Mouse (Mus musculus) bone marrow, adult 2 months (tissue): ENCODE results near the gene March9. TPM values are rescaled to one million over a fixed set of nuclear protein-coding genes. Genes with fewer than 3 reads are reported as not detected.

Experiments used
- H3K27ac ChIP-seq: fragments of 200-500 bp; 2 replicates; pipeline ENCODE4 v1.5.1; 2012; ENCODE audit warnings: low read depth, mild to moderate bottlenecking, control low read depth, inconsistent platforms, low read length; ENCODE audit not compliant: control insufficient read depth, poor library complexity, insufficient read depth
- H3K4me1 ChIP-seq: fragments of 200-500 bp; 2 replicates; pipeline ENCODE4 v1.6.1; 2011; ENCODE audit warnings: low read length; ENCODE audit not compliant: control insufficient read depth, insufficient read depth
- H3K4me3 ChIP-seq: fragments of 200-500 bp; replicated peaks from 2 replicates; pipeline ENCODE3; 2011; ENCODE audit warnings: mild to moderate bottlenecking, low read depth, low read length, control low read depth; ENCODE audit not compliant: control insufficient read depth
- CTCF ChIP-seq: fragments of 200-500 bp; IDR thresholded peaks from 2 replicates; pipeline ENCODE4 v1.5.1; 2011; ENCODE audit warnings: low read length, control low read depth; ENCODE audit not compliant: control insufficient read depth, insufficient read depth
- POLR2A ChIP-seq: fragments of 200-500 bp; IDR thresholded peaks from 2 replicates; pipeline ENCODE4 v1.6.1; 2011; ENCODE audit warnings: low read depth, mild to moderate bottlenecking, control low read depth, low read length, borderline replicate concordance; ENCODE audit not compliant: control insufficient read depth
- WGBS: fragments of 180-500 bp; shearing (Covaris S2); methylation state at CpG from one replicate; pipeline ENCODE4 v1.1.7; 2018; 5-methylcytosine and 5-hydroxymethylcytosine counted together
- polyA plus RNA-seq: library from polyadenylated mRNA; stranded (reverse); fragments of >200 nt; gene quantifications from 2 replicates; pipeline ENCODE4 v1.2.4, GENCODE M21; 2011; ENCODE audit warnings: low replicate concordance; ENCODE audit not compliant: missing spikeins, insufficient read depth, insufficient read length

The March9 gene
- polyA plus RNA-seq, 1 experiment = 1.6 TPM

DNA sequence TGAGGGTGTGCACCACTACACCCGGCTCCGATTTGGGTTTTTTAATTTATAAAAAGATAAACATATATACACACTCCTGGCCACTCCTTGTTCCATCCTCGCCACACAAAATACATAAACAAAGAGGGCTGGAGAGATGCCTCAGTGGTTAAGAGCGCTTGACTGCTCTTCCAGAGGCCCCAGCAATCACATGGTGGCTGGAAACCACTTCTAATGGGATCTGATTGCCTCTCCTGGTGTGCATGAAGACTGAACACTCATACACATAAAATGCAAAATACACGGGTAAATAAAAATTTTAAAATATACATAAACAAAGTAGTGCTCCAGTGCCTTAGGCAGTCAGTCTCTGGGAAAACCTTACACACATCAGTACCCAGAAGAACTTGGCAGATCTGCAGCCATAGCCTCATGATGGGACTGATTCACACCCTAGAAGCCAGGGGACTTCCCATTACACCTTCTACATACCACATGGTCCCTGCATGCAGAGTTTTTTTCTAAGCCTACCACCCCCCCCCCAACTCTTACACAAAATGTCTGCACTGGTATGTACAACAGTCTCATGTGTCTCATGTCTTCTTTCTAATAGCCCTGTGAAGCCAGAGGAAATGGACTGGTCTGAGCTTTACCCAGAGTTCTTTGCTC lies 17.4 kb downstream of the March9 start:
- Histone ChIP-seq H3K4me3 (peak overlapping the region; percentile 82), H3K4me1 (peaks cover 1% of the 10 kb centered on the region; the same call in 1 of the 2 replicates), H3K27ac (no peak overlapping the region)
- 14% methylated on average over 5 of the region's 5 CpGs for WGBS
- TF ChIP-seq CTCF = no peak
- no peak for TF ChIP-seq POLR2A

DNA sequence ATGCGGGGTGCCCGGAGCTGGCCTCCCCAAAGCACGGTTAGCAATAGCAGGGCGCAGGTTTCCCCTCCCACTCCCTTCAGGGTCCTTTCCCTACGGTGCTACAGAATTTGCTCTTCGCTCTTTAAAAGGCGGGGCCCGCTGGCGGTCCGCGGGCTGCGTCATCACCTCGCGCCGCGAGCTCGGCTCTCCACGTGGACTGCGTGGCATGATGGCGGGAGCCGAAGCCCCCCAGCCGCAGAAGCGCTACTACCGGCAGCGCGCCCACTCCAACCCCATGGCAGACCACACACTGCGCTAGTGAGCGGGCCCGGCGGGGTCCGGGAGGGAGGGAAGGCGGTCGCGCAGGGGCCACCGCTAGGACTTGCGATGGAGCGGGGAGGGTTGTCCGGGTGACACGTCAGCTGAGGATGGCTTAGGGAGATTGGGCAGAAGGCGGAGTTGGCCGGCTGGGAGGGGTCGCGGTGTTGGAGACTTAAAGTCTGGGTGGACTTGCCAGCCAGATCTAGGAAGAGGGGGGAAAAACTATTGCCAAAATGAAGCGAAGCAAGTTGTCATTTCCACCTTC lies 18.1 kb downstream of the March9 start:
- Histone ChIP-seq H3K4me1 (peaks cover 1% of the 10 kb centered on the region; the same call in 1 of the 2 replicates), H3K27ac (peak overlapping the region; percentile 48; the same call in 1 of the 2 replicates), H3K4me3 (peak overlapping the region; percentile 82)
- no peak; the same call in 1 of the 2 replicates for TF ChIP-seq POLR2A
- TF ChIP-seq CTCF = no peak
- 1% methylated on average over 44 of the region's 44 CpGs for WGBS

DNA sequence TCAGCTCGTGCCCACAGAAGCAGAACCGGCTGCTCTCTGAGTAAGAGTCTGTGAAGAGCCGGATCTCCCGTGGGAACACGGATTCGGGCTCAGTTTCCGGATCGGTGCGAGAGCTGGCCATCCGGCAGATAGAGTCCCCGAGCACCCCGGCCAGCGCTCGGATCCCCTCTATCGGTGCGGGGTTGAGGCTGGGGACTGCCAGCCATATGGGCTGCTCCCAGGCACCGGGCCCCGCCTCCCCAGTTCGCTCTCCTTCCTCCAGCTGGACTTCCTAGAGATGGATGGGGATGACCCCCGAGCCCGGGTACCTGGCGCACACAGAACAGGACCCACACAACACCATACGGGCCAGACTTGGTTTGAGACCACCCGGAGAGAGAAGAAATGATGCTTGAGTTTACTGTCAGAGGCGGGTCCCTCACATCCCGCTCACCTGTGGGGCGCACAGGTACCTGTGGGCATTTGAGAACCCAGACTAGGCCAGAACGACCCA lies 18.7 kb downstream of the March9 start, which contains the start of the genes Mettl1 and Eef1akmt3:
Gene Mettl1 (plus strand): TSS at position 141 of the 493 bp plus-strand sequence.
Gene Eef1akmt3 (minus strand): TSS at position 240 of the 493 bp plus-strand sequence.
- under 1% methylated on average over 28 of the region's 28 CpGs for WGBS
- Histone ChIP-seq H3K4me3 (peak within 1 kb of the TSS; percentile 82), H3K27ac (peak within 1 kb of the TSS; percentile 48; the same call in 1 of the 2 replicates), H3K4me1 (peaks cover 1% of the 10 kb centered on the region; the same call in 1 of the 2 replicates)
- TF ChIP-seq POLR2A = no peak
- TF ChIP-seq CTCF = no peak

DNA sequence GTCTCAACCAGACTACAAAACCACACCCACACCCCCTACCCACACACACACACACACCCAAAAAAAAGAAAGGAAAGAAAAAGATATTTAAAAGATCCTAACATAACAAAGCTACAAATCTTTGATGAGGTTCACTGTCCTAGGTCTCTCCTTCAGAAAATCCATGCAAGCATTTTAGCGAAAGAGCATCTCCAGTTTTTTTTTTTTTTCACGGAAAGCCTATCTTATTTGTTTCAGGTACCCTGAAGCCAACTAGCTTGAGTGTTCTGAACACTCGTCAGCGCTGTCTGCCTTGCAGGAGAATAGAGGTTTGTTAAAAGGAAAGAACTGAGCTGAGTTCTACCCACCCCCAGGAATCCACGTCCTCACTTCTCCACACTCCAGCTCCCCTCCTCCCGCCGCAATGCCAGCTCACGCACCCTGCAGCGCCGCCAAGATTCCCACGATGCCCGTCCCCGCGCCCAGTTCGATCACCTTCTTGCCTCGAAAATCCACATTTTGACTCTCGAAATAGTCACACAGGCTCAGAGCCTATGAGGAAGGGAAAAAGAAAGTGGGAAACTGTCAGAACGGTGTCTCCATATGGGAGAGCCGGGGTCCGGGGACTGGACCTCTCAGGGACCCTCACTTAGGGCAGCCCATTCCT lies 19.3 kb downstream of the March9 start:
- Histone ChIP-seq H3K4me1 (peaks cover 1% of the 10 kb centered on the region; the same call in 1 of the 2 replicates), H3K4me3 (peak overlapping the region; percentile 82), H3K27ac (no peak overlapping the region)
- WGBS = 2% methylated on average over 20 of the region's 20 CpGs
- no peak for TF ChIP-seq POLR2A
- TF ChIP-seq CTCF = no peak

- Histone ChIP-seq H3K27ac (no peak overlapping the region), H3K4me1 (peaks cover 1% of the 10 kb centered on the region; the same call in 1 of the 2 replicates), H3K4me3 (no peak overlapping the region)
- 76% methylated on average over 12 of the region's 12 CpGs for WGBS
- TF ChIP-seq CTCF (no peak), POLR2A (no peak)
Observed at GRCm38 (mm10) chr10:127037641-127038040, 22.3 kb downstream of the March9 start.

DNA sequence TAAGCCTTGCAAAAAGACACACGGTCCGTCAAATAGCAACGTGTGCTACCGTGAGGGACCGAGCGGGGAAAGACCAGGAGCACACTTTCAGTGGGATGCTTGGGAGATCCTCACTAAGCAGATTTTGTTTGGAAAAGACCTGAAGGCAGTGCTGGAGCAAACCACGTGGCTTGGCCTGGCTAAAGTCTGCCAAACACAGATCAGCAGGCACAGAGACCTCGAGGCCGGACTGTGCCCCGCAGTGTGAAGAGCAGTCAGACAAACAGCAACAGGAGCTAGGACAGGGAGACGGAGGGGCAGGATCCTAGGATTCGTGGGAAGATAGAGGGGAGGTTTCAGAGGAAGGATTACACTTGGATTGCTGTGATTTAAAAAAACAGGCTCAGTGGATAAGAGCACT lies 23.7 kb downstream of the March9 start:
- no peak for TF ChIP-seq POLR2A
- TF ChIP-seq CTCF = no peak
- WGBS = 83% methylated on average over 12 of the region's 12 CpGs
- Histone ChIP-seq H3K4me3 (no peak overlapping the region), H3K27ac (no peak overlapping the region), H3K4me1 (peaks cover 1% of the 10 kb centered on the region; the same call in 1 of the 2 replicates)

- TF ChIP-seq CTCF (no peak), POLR2A (no peak)
- Histone ChIP-seq H3K4me3 (no peak overlapping the region), H3K4me1 (no peaks in the 10 kb centered on the region), H3K27ac (no peak overlapping the region)
- WGBS = 77% methylated on average over 8 of the region's 8 CpGs
Observed at GRCm38 (mm10) chr10:127033301-127033741, 26.7 kb downstream of the March9 start.
